Mouse (Mus musculus) C2C12 (cell line): ENCODE measurements at regions not wholly inside any gene's neighbourhood (a gene's known extent, or its start where the extent isn't known, plus 50 kb on each side); places are given as distances from the start of the nearest gene placed in this dataset.

Source experiments
- CTCF ChIP-seq: IDR thresholded peaks from one replicate; pipeline ENCODE4 v1.5.1; 2011; ENCODE audit not compliant: control insufficient read depth, insufficient read depth, insufficient read length
- MYOD1 ChIP-seq: IDR thresholded peaks from one replicate; pipeline ENCODE4 v1.6.1; 2011; ENCODE audit warnings: low read depth; ENCODE audit not compliant: control insufficient read depth, insufficient read length

DNA sequence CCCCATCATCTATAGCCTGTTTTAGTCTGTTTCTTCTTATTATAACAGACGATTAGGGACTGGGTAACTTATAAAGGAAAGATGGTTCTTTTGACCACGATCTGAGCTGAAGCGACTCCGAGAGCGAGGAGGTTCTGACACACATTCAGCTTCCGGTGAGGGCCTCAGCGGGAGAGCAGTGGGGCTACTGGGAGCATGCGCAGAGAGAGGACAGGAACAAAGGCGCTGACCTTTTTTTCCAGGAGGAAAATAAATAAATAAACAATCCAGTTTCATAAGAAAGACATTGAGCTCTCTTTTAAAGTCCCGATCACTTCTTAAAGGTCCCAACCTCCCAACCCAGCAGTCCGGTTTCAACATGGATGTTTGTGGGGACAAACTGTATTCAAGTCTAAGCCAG, 230.6 kb downstream of the Dact1 start:
- TF ChIP-seq CTCF (no peak), MYOD1 (no peak)
